Mouse (Mus musculus) heart, embryonic 10.5 days (tissue): ENCODE results near the gene Zfp369. TPM values are rescaled to one million over a fixed set of nuclear protein-coding genes. Genes with fewer than 3 reads are reported as not detected.
"Not testable (repeated sequence)": the region's sequence is repeated elsewhere in the genome, so short reads cannot be mapped to it uniquely, and the experiment has no call there.

ENCODE experiments used
- DNase-seq: peaks from one replicate; pipeline ENCODE4 v3.0.0-alpha.2; 2017; ENCODE audit warnings: low spot score
- H3K27ac ChIP-seq: fragments of 300-500 bp; sonication (generic); 2 replicates; pipeline ENCODE4 v1.5.1; 2016; ENCODE audit warnings: mild to moderate bottlenecking
- H3K27me3 ChIP-seq: fragments of 300-500 bp; sonication (generic); 2 replicates; pipeline ENCODE4 v1.6.1; 2016; ENCODE audit warnings: mild to moderate bottlenecking; ENCODE audit not compliant: poor library complexity, insufficient read depth, severe bottlenecking
- H3K36me3 ChIP-seq: fragments of 300-500 bp; sonication (generic); 2 replicates; pipeline ENCODE4 v1.6.1; 2016; ENCODE audit warnings: mild to moderate bottlenecking, moderate library complexity
- H3K4me1 ChIP-seq: fragments of 300-500 bp; sonication (generic); 2 replicates; pipeline ENCODE4 v1.6.1; 2016; ENCODE audit warnings: mild to moderate bottlenecking
- H3K4me3 ChIP-seq: fragments of 300-500 bp; sonication (generic); 2 replicates; pipeline ENCODE4 v1.5.1; 2016; ENCODE audit warnings: mild to moderate bottlenecking, moderate library complexity
- H3K9me3 ChIP-seq: fragments of 300-500 bp; sonication (generic); 2 replicates; pipeline ENCODE4 v1.6.1; 2016; ENCODE audit warnings: mild to moderate bottlenecking, moderate library complexity
- WGBS: fragments of 180-500 bp; shearing (Covaris S2); methylation state at CpG from one replicate; pipeline ENCODE4 v1.1.7; 2016; 5-methylcytosine and 5-hydroxymethylcytosine counted together
- polyA plus RNA-seq: library from polyadenylated mRNA; unstranded; fragments of >200 nt; fragmentation: Nextera tagmentation; extraction: Ambion mirVana; gene quantifications from 2 replicates; pipeline ENCODE4 v1.2.1, GENCODE M21; 2016

Gene Zfp369
- polyA plus RNA-seq, 1 experiment from 2014 or later, result 11.4 TPM

DNA sequence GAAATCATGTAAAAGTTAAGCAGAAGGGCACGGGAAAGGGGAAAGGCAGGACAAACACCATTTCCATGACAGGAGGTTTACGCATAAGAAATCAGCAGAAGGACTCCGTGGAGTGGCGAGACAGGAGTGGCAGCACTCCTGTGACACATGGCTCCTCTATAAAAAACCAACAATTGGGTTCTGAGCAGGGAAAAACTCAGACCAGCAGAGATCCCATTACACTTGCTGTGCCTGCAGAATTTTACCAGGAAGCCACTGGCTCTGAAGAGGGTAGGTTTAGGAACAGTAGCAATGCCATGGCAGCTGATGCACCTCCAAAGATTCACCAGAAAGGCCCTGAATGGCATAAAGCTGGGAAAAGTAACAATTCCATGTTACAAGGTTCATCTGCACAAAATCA is 17.7 kb downstream of the Zfp369 start:
- H3K9me3 ChIP-seq, result peaks cover 51% of the 10 kb centered on the region
- 94% methylated on average over 4 of the region's 4 CpGs for WGBS
- peaks cover 70% of the 10 kb centered on the region for H3K36me3 ChIP-seq
- no peaks in the 10 kb centered on the region for H3K27me3 ChIP-seq
- H3K4me1 ChIP-seq, result no peaks in the 10 kb centered on the region
- no peak overlapping the region for H3K27ac ChIP-seq
- DNase-seq, result no peak
- no peak overlapping the region for H3K4me3 ChIP-seq

- not testable (repeated sequence) for DNase-seq
- 32% methylated on average over 12 of the region's 12 CpGs for WGBS
- H3K4me3 ChIP-seq, result peak overlapping the region; percentile 42; the same call in 1 of the 2 replicates
Measured at GRCm38 (mm10) chr13:65310849-65311248, 32.2 kb downstream of the Zfp369 start.

GRCm38 (mm10) chr13:65311311-65311755 is 32.7 kb downstream of the Zfp369 start:
- Histone ChIP-seq H3K27ac (no peak overlapping the region), H3K4me1 (no peaks in the 10 kb centered on the region), H3K36me3 (no peaks in the 10 kb centered on the region), H3K9me3 (peaks cover 8% of the 10 kb centered on the region; the same call in 1 of the 2 replicates), H3K27me3 (no peaks in the 10 kb centered on the region), H3K4me3 (peak overlapping the region; percentile 42)
- WGBS, result 29% methylated on average over 25 of the region's 27 CpGs
- DNase-seq, result no peak

More at GRCm38 (mm10) chr13:65310849-65311248, 32.2 kb downstream of the Zfp369 start:
- H3K9me3 ChIP-seq, H3K36me3 ChIP-seq, H3K27ac ChIP-seq, H3K27me3 ChIP-seq, H3K4me1 ChIP-seq: not testable (repeated sequence)

DNA sequence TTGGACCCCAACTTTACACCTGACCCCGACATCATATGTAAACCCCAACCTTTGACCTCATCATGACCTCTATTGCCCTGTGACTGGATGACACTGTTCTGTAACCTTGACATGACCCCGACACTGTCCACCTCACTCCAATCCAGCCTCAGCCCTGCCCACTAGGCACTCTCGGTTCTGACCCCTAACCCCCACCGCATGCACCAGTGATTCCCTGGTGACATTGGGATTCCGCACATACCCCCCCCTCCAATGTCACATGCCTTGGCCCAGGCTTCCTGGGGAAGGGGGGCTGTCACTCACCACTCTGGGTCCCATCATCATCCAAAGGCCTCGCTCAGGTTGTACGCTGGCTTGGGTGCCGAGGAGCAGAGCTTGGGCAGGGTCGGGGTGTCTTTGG is 33.2 kb downstream of the Zfp369 start:
- H3K36me3 ChIP-seq, result no peaks in the 10 kb centered on the region
- H3K4me1 ChIP-seq, result no peaks in the 10 kb centered on the region
- WGBS, result 91% methylated on average over 9 of the region's 9 CpGs
- no peaks in the 10 kb centered on the region for H3K27me3 ChIP-seq
- no peak overlapping the region for H3K27ac ChIP-seq
- peaks cover 8% of the 10 kb centered on the region; the same call in 1 of the 2 replicates for H3K9me3 ChIP-seq
- H3K4me3 ChIP-seq, result no peak overlapping the region
- DNase-seq, result no peak

- not testable (repeated sequence) for H3K9me3 ChIP-seq, H3K4me1 ChIP-seq, DNase-seq, H3K4me3 ChIP-seq, H3K36me3 ChIP-seq, H3K27ac ChIP-seq, H3K27me3 ChIP-seq
- WGBS, result 37% methylated on average over 5 of the region's 5 CpGs
Measured at GRCm38 (mm10) chr13:65348501-65348900, 69.9 kb downstream of the Zfp369 start.

DNA sequence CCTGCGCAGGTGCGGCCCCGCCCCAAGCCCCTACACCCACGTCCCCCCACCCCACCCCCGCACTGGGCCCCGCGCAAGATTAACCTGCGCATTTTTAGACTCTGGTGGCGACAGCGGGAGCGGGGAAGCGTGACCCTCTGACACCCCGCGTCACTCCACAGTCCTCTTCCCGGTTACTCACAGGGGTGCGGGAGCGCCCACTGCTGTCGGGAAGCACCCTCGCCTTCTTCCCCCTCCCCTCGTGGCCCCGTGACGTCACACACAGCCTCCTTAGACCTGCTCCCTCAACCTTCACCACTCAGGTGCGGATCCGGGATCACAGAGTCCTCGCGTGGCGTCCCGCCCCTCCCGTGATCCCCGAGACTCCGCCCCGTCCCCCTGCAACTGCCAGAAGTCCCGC is 73.2 kb downstream of the Zfp369 start:
- not testable (repeated sequence) for H3K9me3 ChIP-seq, DNase-seq, H3K4me1 ChIP-seq, H3K27ac ChIP-seq, H3K36me3 ChIP-seq, H3K27me3 ChIP-seq
- WGBS, result 7% methylated on average over 32 of the region's 33 CpGs
- H3K4me3 ChIP-seq, result peak overlapping the region; percentile 42

Other genes with a start within 250 kb of the Zfp369 start
- not detected in 2 replicates for gene Spata31d1c, start 245.8 kb upstream of the Zfp369 start, polyA plus RNA-seq
- not detected in 2 replicates for gene Prss47, start 226.1 kb upstream of the Zfp369 start, polyA plus RNA-seq
- gene Mfsd14b, start 165.8 kb upstream of the Zfp369 start, polyA plus RNA-seq, result 42.4 and 43.7 TPM in 2 replicates
- not detected in 2 replicates for gene Olfr465-ps1, start 140.7 kb upstream of the Zfp369 start, polyA plus RNA-seq
- not detected in 2 replicates for gene Olfr466, start 128.6 kb upstream of the Zfp369 start, polyA plus RNA-seq
- not detected in 2 replicates for gene Nlrp4f, start 72.8 kb upstream of the Zfp369 start, polyA plus RNA-seq
- not detected in 2 replicates for gene Gm10775, start 19.3 kb upstream of the Zfp369 start, polyA plus RNA-seq
- not detected in 2 replicates for gene Gm10139, start 233.9 kb downstream of the Zfp369 start, polyA plus RNA-seq